Mouse (Mus musculus) kidney, embryonic 14.5 days (tissue): ENCODE results near the gene Stpg3. TPM values are rescaled to one million over a fixed set of nuclear protein-coding genes. Genes with fewer than 3 reads are reported as not detected.

Source experiments
- ATAC-seq: fragments of 200-750 bp; cut with Nextera tagmentation; 2 replicates; pipeline ENCODE4 v1.8.0; 2017; ENCODE audit warnings: moderate number of reproducible peaks, mild to moderate bottlenecking, moderate TSS enrichment, moderate library complexity; ENCODE audit not compliant: low FRiP score, low TSS enrichment
- H3K27ac ChIP-seq: fragments of 300-500 bp; sonication (generic); 2 replicates; pipeline ENCODE4 v1.5.1; 2014; ENCODE audit warnings: low read depth, mild to moderate bottlenecking, low read length, moderate library complexity, mixed read lengths
- H3K27me3 ChIP-seq: fragments of 300-500 bp; sonication (generic); 2 replicates; pipeline ENCODE4 v1.6.1; 2014; ENCODE audit warnings: mild to moderate bottlenecking, low read length; ENCODE audit not compliant: control insufficient read depth, insufficient read depth
- H3K36me3 ChIP-seq: fragments of 300-500 bp; sonication (generic); 2 replicates; pipeline ENCODE4 v1.6.1; 2014; ENCODE audit warnings: low read length, mixed read lengths; ENCODE audit not compliant: control insufficient read depth, insufficient read depth
- H3K4me1 ChIP-seq: fragments of 300-500 bp; sonication (generic); 2 replicates; pipeline ENCODE4 v1.6.1; 2014; ENCODE audit warnings: low read length, mixed read lengths; ENCODE audit not compliant: control insufficient read depth, insufficient read depth
- H3K4me2 ChIP-seq: fragments of 300-500 bp; sonication (generic); replicated peaks from 2 replicates; pipeline ENCODE4 v1.6.1; 2014; ENCODE audit warnings: low read depth, mild to moderate bottlenecking, low read length
- H3K4me3 ChIP-seq: fragments of 300-500 bp; sonication (generic); 2 replicates; pipeline ENCODE4 v1.5.1; 2014; ENCODE audit warnings: mild to moderate bottlenecking, low read length
- H3K9ac ChIP-seq: fragments of 300-500 bp; sonication (generic); 2 replicates; pipeline ENCODE4 v1.6.1; 2014; ENCODE audit warnings: low read depth, mild to moderate bottlenecking, low read length, moderate library complexity
- H3K9me3 ChIP-seq: fragments of 300-500 bp; sonication (generic); 2 replicates; pipeline ENCODE4 v1.6.1; 2016; ENCODE audit warnings: low read length; ENCODE audit not compliant: control insufficient read depth
- WGBS: fragments of 180-500 bp; shearing (Covaris S2); extraction: QIAGEN DNeasy Blood & Tissue Kit; methylation state at CpG from one replicate; pipeline ENCODE4 v1.1.7; 2014; 5-methylcytosine and 5-hydroxymethylcytosine counted together
- polyA plus RNA-seq: library from polyadenylated mRNA; unstranded; fragments of >200 nt; fragmentation: Nextera tagmentation; extraction: Ambion mirVana; gene quantifications from 2 replicates; pipeline ENCODE4 v1.2.1, GENCODE M21; 2014

Stpg3 gene
- polyA plus RNA-seq, 1 experiment from 2014 or later = 0.49 TPM

GRCm38 (mm10) chr2:25167919-25168664, 46.3 kb downstream of the Stpg3 start:
- Histone ChIP-seq H3K9ac (peak overlapping the region; percentile 62), H3K27ac (peak overlapping the region; percentile 57), H3K4me3 (peak overlapping the region; percentile 47), H3K4me1 (peaks cover 38% of the 10 kb centered on the region), H3K36me3 (no peaks in the 10 kb centered on the region), H3K9me3 (no peaks in the 10 kb centered on the region), H3K4me2 (peak overlapping the region; percentile 78), H3K27me3 (no peaks in the 10 kb centered on the region)
- WGBS = 1% methylated on average over 35 of the region's 41 CpGs
- peak; percentile 79 for ATAC-seq

- Histone ChIP-seq H3K36me3 (no peaks in the 10 kb centered on the region), H3K9ac (peak overlapping the region; percentile 62), H3K27me3 (no peaks in the 10 kb centered on the region), H3K4me3 (peak overlapping the region; percentile 47), H3K4me2 (peak overlapping the region; percentile 78), H3K9me3 (no peaks in the 10 kb centered on the region), H3K4me1 (peaks cover 33% of the 10 kb centered on the region), H3K27ac (peak overlapping the region; percentile 57)
- 12% methylated on average over 4 of the region's 4 CpGs for WGBS
- ATAC-seq = peak; percentile 13; the same call in 1 of the 2 replicates
Measured at GRCm38 (mm10) chr2:25167481-25167880, 47.0 kb downstream of the Stpg3 start.

Other genes starting within 250 kb of the Stpg3 start
- gene Mrpl41, start 239.5 kb downstream of the Stpg3 start, polyA plus RNA-seq = 132 and 152 TPM in 2 replicates
- gene Pnpla7, start 238.6 kb downstream of the Stpg3 start, polyA plus RNA-seq = 6.0 and 7.5 TPM in 2 replicates
- gene Nsmf, start 160.3 kb downstream of the Stpg3 start, polyA plus RNA-seq = 57.4 and 67.7 TPM in 2 replicates
- 1.3 and 3.0 TPM in 2 replicates for gene Entpd8, start 134.3 kb downstream of the Stpg3 start, polyA plus RNA-seq
- 0.36 and 0.53 TPM in 2 replicates for gene Noxa1, start 119.5 kb downstream of the Stpg3 start, polyA plus RNA-seq
- 8.7 and 21.0 TPM in 2 replicates for gene Nrarp, start 33.9 kb downstream of the Stpg3 start, polyA plus RNA-seq
- 6.8 and 11.3 TPM in 2 replicates for gene Tor4a, start 17.8 kb downstream of the Stpg3 start, polyA plus RNA-seq
- gene Nelfb, start 3.1 kb downstream of the Stpg3 start, polyA plus RNA-seq = 72.7 and 101 TPM in 2 replicates
- gene Fam166a, start 4.1 kb upstream of the Stpg3 start, polyA plus RNA-seq = 0.55 TPM in 1 of 2 replicates, not detected in the other
- 532 and 565 TPM in 2 replicates for gene Tubb4b, start 10.1 kb upstream of the Stpg3 start, polyA plus RNA-seq
- gene Slc34a3, start 19.7 kb upstream of the Stpg3 start, polyA plus RNA-seq = 0.34 and 0.57 TPM in 2 replicates
- 0.20 and 0.39 TPM in 2 replicates for gene Rnf224, start 22.1 kb upstream of the Stpg3 start, polyA plus RNA-seq
- gene Rnf208, start 27.6 kb upstream of the Stpg3 start, polyA plus RNA-seq = 19.8 and 21.2 TPM in 2 replicates
- not detected in 2 replicates for gene Cysrt1, start 27.8 kb upstream of the Stpg3 start, polyA plus RNA-seq
- gene AL732309.1, start 32.2 kb upstream of the Stpg3 start, polyA plus RNA-seq = 3.6 and 4.7 TPM in 2 replicates
- gene Tmem203, start 40.8 kb upstream of the Stpg3 start, polyA plus RNA-seq = 17.0 and 25.4 TPM in 2 replicates
- gene Tprn, start 48.0 kb upstream of the Stpg3 start, polyA plus RNA-seq = 5.8 and 7.3 TPM in 2 replicates
- 212 and 253 TPM in 2 replicates for gene Ssna1, start 57.8 kb upstream of the Stpg3 start, polyA plus RNA-seq
- 71.4 and 111 TPM in 2 replicates for gene Anapc2, start 57.8 kb upstream of the Stpg3 start, polyA plus RNA-seq
- gene Tmem210, start 73.5 kb upstream of the Stpg3 start, polyA plus RNA-seq = not detected in 2 replicates
- not detected in 2 replicates for gene Lrrc26, start 75.3 kb upstream of the Stpg3 start, polyA plus RNA-seq
- gene Grin1, start 104.5 kb upstream of the Stpg3 start, polyA plus RNA-seq = 0.32 and 0.64 TPM in 2 replicates
- gene Man1b1, start 117.7 kb upstream of the Stpg3 start, polyA plus RNA-seq = 89.9 and 106 TPM in 2 replicates
- 15.4 and 16.2 TPM in 2 replicates for gene Dpp7, start 141.7 kb upstream of the Stpg3 start, polyA plus RNA-seq
- gene Uap1l1, start 151.0 kb upstream of the Stpg3 start, polyA plus RNA-seq = 19.3 and 25.0 TPM in 2 replicates
- gene Sapcd2, start 157.7 kb upstream of the Stpg3 start, polyA plus RNA-seq = 45.1 and 47.2 TPM in 2 replicates
- 2.0 and 2.7 TPM in 2 replicates for gene Entpd2, start 181.2 kb upstream of the Stpg3 start, polyA plus RNA-seq
- 32.8 and 34.0 TPM in 2 replicates for gene Npdc1, start 184.7 kb upstream of the Stpg3 start, polyA plus RNA-seq
- not detected in 2 replicates for gene Fut7, start 208.6 kb upstream of the Stpg3 start, polyA plus RNA-seq
- 8.1 and 11.2 TPM in 2 replicates for gene Abca2, start 214.1 kb upstream of the Stpg3 start, polyA plus RNA-seq
- gene Clic3, start 242.2 kb upstream of the Stpg3 start, polyA plus RNA-seq = 0.57 and 1.2 TPM in 2 replicates
- 23.5 and 23.9 TPM in 2 replicates for gene Paxx, start 246.5 kb upstream of the Stpg3 start, polyA plus RNA-seq